Mouse (Mus musculus) neural tube, embryonic 14.5 days (tissue): ENCODE results near the gene Atp8b3. TPM values are rescaled to one million over a fixed set of nuclear protein-coding genes. Genes with fewer than 3 reads are reported as not detected.
A peak's percentile ranks its signal among the peaks of the same experiment; 100 is the strongest.

Experiments
- ATAC-seq: fragments of 200-750 bp; cut with Nextera tagmentation; 2 replicates; pipeline ENCODE4 v1.8.0; 2017; ENCODE audit warnings: low read depth, mild to moderate bottlenecking, moderate TSS enrichment, moderate library complexity
- H3K27ac ChIP-seq: fragments of 300-500 bp; sonication (generic); 2 replicates; pipeline ENCODE4 v1.5.1; 2014; ENCODE audit warnings: low read depth, mild to moderate bottlenecking, control low read depth, low read length, moderate library complexity, mixed read lengths
- H3K27me3 ChIP-seq: fragments of 300-500 bp; sonication (generic); 2 replicates; pipeline ENCODE4 v1.6.1; 2014; ENCODE audit warnings: low read length; ENCODE audit not compliant: control insufficient read depth, insufficient read depth
- H3K36me3 ChIP-seq: fragments of 300-500 bp; sonication (generic); 2 replicates; pipeline ENCODE4 v1.6.1; 2014; ENCODE audit warnings: low read length, mixed read lengths; ENCODE audit not compliant: control insufficient read depth, insufficient read depth
- H3K4me1 ChIP-seq: fragments of 300-500 bp; sonication (generic); 2 replicates; pipeline ENCODE4 v1.6.1; 2014; ENCODE audit warnings: low read length; ENCODE audit not compliant: control insufficient read depth, insufficient read depth
- H3K4me2 ChIP-seq: fragments of 300-500 bp; sonication (generic); 2 replicates; pipeline ENCODE4 v1.6.1; 2014; ENCODE audit warnings: mild to moderate bottlenecking, low read depth, low read length, control low read depth
- H3K4me3 ChIP-seq: fragments of 300-500 bp; sonication (generic); 2 replicates; pipeline ENCODE4 v1.5.1; 2014; ENCODE audit warnings: low read depth, low read length, control low read depth, mixed read lengths
- H3K9ac ChIP-seq: fragments of 300-500 bp; sonication (generic); replicated peaks from 2 replicates; pipeline ENCODE4 v1.6.1; 2014; ENCODE audit warnings: low read depth, mild to moderate bottlenecking, control low read depth, low read length, mixed read lengths
- H3K9me3 ChIP-seq: fragments of 300-500 bp; sonication (generic); 2 replicates; pipeline ENCODE4 v1.6.1; 2016; ENCODE audit warnings: low read length; ENCODE audit not compliant: control insufficient read depth
- WGBS: fragments of 180-500 bp; shearing (Covaris S2); extraction: QIAGEN DNeasy Blood & Tissue Kit; methylation state at CpG from one replicate; pipeline ENCODE4 v1.1.7; 2014; 5-methylcytosine and 5-hydroxymethylcytosine counted together
- polyA plus RNA-seq: library from polyadenylated mRNA; unstranded; fragments of >200 nt; fragmentation: Nextera tagmentation; extraction: Ambion mirVana; gene quantifications from 2 replicates; pipeline ENCODE4 v1.2.1, GENCODE M21; 2014

Atp8b3 gene
- polyA plus RNA-seq, 1 experiment from 2014 or later, result 0.79 TPM

GRCm38 (mm10) chr10:80570871-80571836 is 32.2 kb upstream of the Atp8b3 start:
- Histone ChIP-seq H3K4me2 (peak overlapping the region; percentile 32), H3K27ac (no peak overlapping the region), H3K9me3 (no peaks in the 10 kb centered on the region), H3K4me1 (peaks cover 35% of the 10 kb centered on the region), H3K9ac (0 out of 2 replicates have a peak overlapping the region, but pooled peaks have one; percentile 25), H3K4me3 (no peak overlapping the region), H3K36me3 (no peaks in the 10 kb centered on the region; the same call in 1 of the 2 replicates), H3K27me3 (no peaks in the 10 kb centered on the region)
- no peak for ATAC-seq
- 23% methylated on average over 30 of the region's 30 CpGs for WGBS

DNA sequence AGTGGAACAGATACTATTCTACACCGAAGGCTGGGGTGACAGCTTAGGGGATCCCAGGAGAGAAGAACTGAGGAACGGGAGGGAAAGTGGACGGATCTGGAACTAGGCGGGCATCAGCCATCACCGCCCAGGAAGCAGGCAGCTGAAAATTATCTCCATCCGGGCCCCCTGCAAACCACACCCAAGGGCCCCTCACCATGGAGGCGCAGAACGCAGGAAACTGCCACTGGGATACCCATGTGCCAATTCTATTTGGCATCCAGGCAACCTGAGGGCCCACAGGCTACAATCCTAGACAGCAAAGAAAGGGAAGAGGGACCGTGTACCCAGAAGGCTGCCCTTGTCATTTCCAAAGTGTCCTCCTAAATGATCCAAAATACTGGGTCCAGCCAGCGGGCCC is 31.5 kb upstream of the Atp8b3 start:
- no peaks in the 10 kb centered on the region for H3K9me3 ChIP-seq
- 92% methylated on average over 10 of the region's 10 CpGs for WGBS
- H3K27ac ChIP-seq, result no peak overlapping the region
- no peak for ATAC-seq
- H3K4me3 ChIP-seq, result no peak overlapping the region
- peaks cover 29% of the 10 kb centered on the region for H3K4me1 ChIP-seq
- H3K9ac ChIP-seq, result no peak overlapping the region
- H3K4me2 ChIP-seq, result no peak overlapping the region
- no peaks in the 10 kb centered on the region; the same call in 1 of the 2 replicates for H3K36me3 ChIP-seq
- no peaks in the 10 kb centered on the region for H3K27me3 ChIP-seq

DNA sequence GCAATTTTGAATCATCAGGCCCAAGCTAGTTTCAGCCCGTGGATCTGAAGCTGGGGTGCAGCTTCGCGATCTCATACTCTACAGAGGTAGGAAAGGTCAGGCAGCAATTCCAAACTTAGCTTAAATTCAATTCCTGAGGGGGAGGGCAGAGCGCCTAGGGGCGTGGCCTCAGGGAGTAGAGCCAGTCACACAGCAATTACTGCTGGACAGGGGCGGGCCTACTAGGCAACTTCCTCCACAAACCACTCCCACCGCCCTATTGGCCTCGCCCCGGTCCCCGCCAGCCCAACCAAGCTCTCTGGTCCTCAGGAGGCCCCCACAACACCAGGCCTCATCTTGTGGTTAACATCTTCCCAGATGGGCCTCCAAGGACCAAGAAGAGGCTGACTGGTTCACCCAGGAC is 30.7 kb upstream of the Atp8b3 start:
- no peak overlapping the region for H3K27ac ChIP-seq
- no peak overlapping the region for H3K4me3 ChIP-seq
- no peak overlapping the region for H3K4me2 ChIP-seq
- H3K9ac ChIP-seq, result no peak overlapping the region
- no peaks in the 10 kb centered on the region for H3K9me3 ChIP-seq
- no peaks in the 10 kb centered on the region for H3K27me3 ChIP-seq
- no peak for ATAC-seq
- WGBS, result 35% methylated on average over 10 of the region's 10 CpGs
- peaks cover 26% of the 10 kb centered on the region for H3K4me1 ChIP-seq
- H3K36me3 ChIP-seq, result no peaks in the 10 kb centered on the region; the same call in 1 of the 2 replicates

DNA sequence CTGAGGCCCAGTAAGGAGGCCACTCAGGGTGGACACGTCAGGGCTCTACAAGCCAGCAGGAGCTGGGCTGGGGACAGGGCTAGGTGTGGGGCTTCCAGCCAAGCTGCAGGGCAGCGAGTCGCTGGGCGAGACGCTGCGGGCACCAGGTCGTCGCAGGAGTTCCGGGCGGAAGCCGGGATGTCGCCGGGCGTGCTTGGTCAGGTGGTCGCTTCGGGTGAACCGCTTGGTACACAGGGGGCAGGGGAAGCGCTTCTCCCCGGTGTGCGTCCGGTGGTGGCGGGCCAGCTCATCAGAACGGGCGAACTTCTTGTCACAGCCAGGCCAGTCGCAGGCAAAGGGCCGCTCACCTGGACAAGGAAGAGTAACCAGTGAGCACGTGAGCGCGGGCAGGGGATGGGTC is 30.0 kb upstream of the Atp8b3 start:
- Histone ChIP-seq H3K9ac (no peak overlapping the region), H3K4me3 (no peak overlapping the region), H3K27me3 (no peaks in the 10 kb centered on the region), H3K4me2 (no peak overlapping the region), H3K4me1 (peaks cover 22% of the 10 kb centered on the region), H3K36me3 (no peaks in the 10 kb centered on the region; the same call in 1 of the 2 replicates), H3K27ac (no peak overlapping the region), H3K9me3 (no peaks in the 10 kb centered on the region)
- 97% methylated on average over 29 of the region's 29 CpGs for WGBS
- no peak for ATAC-seq

DNA sequence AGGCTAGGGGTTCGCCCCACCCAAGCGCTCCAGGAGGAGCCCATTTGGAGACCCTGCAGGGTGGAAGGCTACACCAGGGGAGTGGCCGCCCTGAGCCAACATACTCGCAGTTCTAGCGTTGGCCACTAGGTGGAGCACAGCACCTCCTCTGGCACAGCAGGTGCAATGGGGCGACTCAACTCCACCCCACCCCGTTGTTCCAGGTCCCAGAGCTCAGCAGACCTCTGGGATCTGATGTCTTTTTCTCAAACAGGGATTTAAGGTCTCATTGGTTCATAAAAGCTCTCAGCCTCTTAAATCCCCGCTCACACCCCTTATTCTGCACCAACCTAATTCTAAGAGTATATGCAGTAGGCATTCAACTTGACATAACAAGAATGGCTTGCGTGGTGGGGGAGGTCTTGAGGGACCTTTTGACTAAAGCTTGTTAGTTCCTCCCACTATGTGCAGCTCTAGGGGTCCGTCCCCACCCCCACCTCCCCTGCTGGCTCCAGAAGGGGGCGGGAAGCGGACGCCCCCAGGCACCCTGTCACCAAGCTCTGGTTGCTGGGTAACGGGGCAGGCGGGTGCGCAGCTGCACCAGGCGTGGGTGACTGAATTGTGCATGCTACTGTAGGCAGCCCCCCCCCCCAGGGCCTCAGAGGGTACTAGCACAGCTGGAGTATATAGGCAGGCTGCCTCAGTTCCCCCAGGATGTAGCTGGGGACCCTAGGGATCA is 27.6 kb upstream of the Atp8b3 start:
- Histone ChIP-seq H3K27ac (peak overlapping the region; percentile 72), H3K4me1 (peaks cover 24% of the 10 kb centered on the region), H3K9me3 (no peaks in the 10 kb centered on the region), H3K4me2 (peak overlapping the region; percentile 31; the same call in 1 of the 2 replicates), H3K36me3 (no peaks in the 10 kb centered on the region; the same call in 1 of the 2 replicates), H3K27me3 (no peaks in the 10 kb centered on the region), H3K4me3 (no peak overlapping the region), H3K9ac (no peak overlapping the region; the same call in 1 of the 2 replicates)
- peak; percentile 62 for ATAC-seq
- WGBS, result 8% methylated on average over 17 of the region's 17 CpGs

- peak within 1 kb of the TSS; percentile 94 for H3K9ac ChIP-seq
Measured at GRCm38 (mm10) chr10:80561116-80561944, 22.4 kb upstream of the Atp8b3 start, which contains the start of gene Rexo1. TSS of gene Rexo1 (minus strand) at chr10:80561560.

GRCm38 (mm10) chr10:80560621-80561020 is 21.7 kb upstream of the Atp8b3 start:
- 1% methylated on average over 13 of the region's 13 CpGs for WGBS
- Histone ChIP-seq H3K27ac (peak overlapping the region; percentile 93; the same call in 1 of the 2 replicates), H3K36me3 (no peaks in the 10 kb centered on the region), H3K4me3 (peak overlapping the region; percentile 99), H3K4me1 (peaks cover 30% of the 10 kb centered on the region), H3K9ac (peak overlapping the region; percentile 94), H3K9me3 (no peaks in the 10 kb centered on the region), H3K4me2 (peak overlapping the region; percentile 87), H3K27me3 (0 out of 2 replicates have a peak, but pooled peaks cover 2% of the 10 kb centered on the region)
- ATAC-seq, result 0 out of 2 replicates have a peak, but pooled peaks have one; percentile 1

More at GRCm38 (mm10) chr10:80561116-80561944, 22.4 kb upstream of the Atp8b3 start, which contains the start of gene Rexo1:
- H3K27me3 ChIP-seq, result 0 out of 2 replicates have a peak, but pooled peaks cover 2% of the 10 kb centered on the region
- ATAC-seq, result peak; percentile 84
- H3K9me3 ChIP-seq, result no peaks in the 10 kb centered on the region
- H3K4me1 ChIP-seq, result peaks cover 32% of the 10 kb centered on the region
- H3K27ac ChIP-seq, result peak within 1 kb of the TSS; percentile 93
- under 1% methylated on average over 70 of the region's 72 CpGs for WGBS
- peak within 1 kb of the TSS; percentile 99 for H3K4me3 ChIP-seq
- no peaks in the 10 kb centered on the region for H3K36me3 ChIP-seq
- H3K4me2 ChIP-seq, result peak within 1 kb of the TSS; percentile 87

DNA sequence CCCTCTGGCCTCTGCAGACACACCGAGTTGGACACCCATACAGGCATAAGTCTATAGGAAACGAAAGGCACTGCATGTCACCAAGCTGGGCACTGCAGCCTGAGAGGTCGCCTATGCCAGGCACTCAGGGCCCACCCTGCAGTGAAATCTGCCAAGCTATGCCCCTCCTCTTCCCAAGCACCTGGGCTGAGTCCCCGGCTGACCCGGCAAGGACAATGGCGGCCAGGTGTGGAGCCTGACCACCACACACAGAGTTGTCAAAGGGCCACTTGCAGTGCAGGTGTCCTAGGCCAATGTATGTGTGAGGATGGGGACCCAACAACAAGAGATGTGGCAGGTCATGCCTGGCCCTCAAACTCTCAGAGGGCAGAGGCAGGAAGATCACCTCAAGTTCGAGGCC is 20.5 kb upstream of the Atp8b3 start:
- Histone ChIP-seq H3K4me1 (peaks cover 30% of the 10 kb centered on the region), H3K27me3 (0 out of 2 replicates have a peak, but pooled peaks cover 2% of the 10 kb centered on the region), H3K9ac (no peak overlapping the region), H3K9me3 (no peaks in the 10 kb centered on the region), H3K36me3 (no peaks in the 10 kb centered on the region), H3K4me2 (no peak overlapping the region), H3K4me3 (peak overlapping the region; percentile 10; the same call in 1 of the 2 replicates), H3K27ac (no peak overlapping the region)
- 95% methylated on average over 7 of the region's 7 CpGs for WGBS
- ATAC-seq, result no peak
